Mouse (Mus musculus) kidney, postnatal 0 days (tissue): ENCODE data around the gene Rara. TPM values are rescaled to one million over a fixed set of nuclear protein-coding genes. Genes with fewer than 3 reads are reported as not detected.
A peak's percentile ranks its signal among the peaks of the same experiment; 100 is the strongest.
"Not testable (repeated sequence)": the region's sequence is repeated elsewhere in the genome, so short reads cannot be mapped to it uniquely, and the experiment has no call there.

ENCODE experiments used
- ATAC-seq: fragments of 200-750 bp; cut with Nextera tagmentation; replicated peaks from 2 replicates; pipeline ENCODE4 v1.8.0; 2017; ENCODE audit warnings: low read depth, moderate number of reproducible peaks, moderate TSS enrichment, moderate library complexity; ENCODE audit not compliant: low FRiP score
- DNase-seq: peaks from one replicate; pipeline ENCODE4 v3.0.0-alpha.2; 2016; ENCODE audit warnings: low spot score
- H3K27ac ChIP-seq: fragments of 300-500 bp; sonication (generic); 2 replicates; pipeline ENCODE4 v1.5.1; 2014; ENCODE audit warnings: mild to moderate bottlenecking
- H3K27me3 ChIP-seq: fragments of 300-500 bp; sonication (generic); 2 replicates; pipeline ENCODE4 v1.6.1; 2014; ENCODE audit warnings: low read length, mixed read lengths; ENCODE audit not compliant: insufficient read depth
- H3K36me3 ChIP-seq: fragments of 300-500 bp; sonication (generic); 2 replicates; pipeline ENCODE4 v1.6.1; 2014; ENCODE audit warnings: low read length, mixed read lengths; ENCODE audit not compliant: insufficient read depth
- H3K4me1 ChIP-seq: fragments of 300-500 bp; sonication (generic); replicated peaks from 2 replicates; pipeline ENCODE4 v1.6.1; 2014; ENCODE audit warnings: antibody characterized with exemption, low read length, mixed read lengths; ENCODE audit not compliant: insufficient read depth
- H3K4me2 ChIP-seq: fragments of 300-500 bp; sonication (generic); 2 replicates; pipeline ENCODE4 v1.6.1; 2014; ENCODE audit warnings: mild to moderate bottlenecking, low read length, moderate library complexity, mixed read lengths
- H3K4me3 ChIP-seq: fragments of 300-500 bp; sonication (generic); replicated peaks from 2 replicates; pipeline ENCODE4 v1.5.1; 2014; ENCODE audit warnings: low read depth, low read length
- H3K9ac ChIP-seq: fragments of 300-500 bp; sonication (generic); 2 replicates; pipeline ENCODE4 v1.6.1; 2014; ENCODE audit warnings: low read depth, low read length
- H3K9me3 ChIP-seq: fragments of 300-500 bp; sonication (generic); replicated peaks from 2 replicates; pipeline ENCODE4 v1.6.1; 2016; ENCODE audit warnings: low read length, inconsistent platforms, mixed read lengths
- CTCF ChIP-seq: IDR thresholded peaks from 2 replicates; pipeline ENCODE4 v1.5.1; 2016; ENCODE audit warnings: antibody characterized with exemption, low read depth, mild to moderate bottlenecking, moderate library complexity
- WGBS: fragments of 180-500 bp; shearing (Covaris S2); extraction: QIAGEN DNeasy Blood & Tissue Kit; methylation state at CpG from one replicate; pipeline ENCODE4 v1.1.7; 2014; 5-methylcytosine and 5-hydroxymethylcytosine counted together
- polyA plus RNA-seq: library from polyadenylated mRNA; unstranded; fragments of >200 nt; fragmentation: Nextera tagmentation; extraction: Ambion mirVana; gene quantifications from 2 replicates; pipeline ENCODE4 v1.2.1, GENCODE M21; 2015

Rara gene
- polyA plus RNA-seq, 1 experiment from 2014 or later: 25.7 TPM

DNA sequence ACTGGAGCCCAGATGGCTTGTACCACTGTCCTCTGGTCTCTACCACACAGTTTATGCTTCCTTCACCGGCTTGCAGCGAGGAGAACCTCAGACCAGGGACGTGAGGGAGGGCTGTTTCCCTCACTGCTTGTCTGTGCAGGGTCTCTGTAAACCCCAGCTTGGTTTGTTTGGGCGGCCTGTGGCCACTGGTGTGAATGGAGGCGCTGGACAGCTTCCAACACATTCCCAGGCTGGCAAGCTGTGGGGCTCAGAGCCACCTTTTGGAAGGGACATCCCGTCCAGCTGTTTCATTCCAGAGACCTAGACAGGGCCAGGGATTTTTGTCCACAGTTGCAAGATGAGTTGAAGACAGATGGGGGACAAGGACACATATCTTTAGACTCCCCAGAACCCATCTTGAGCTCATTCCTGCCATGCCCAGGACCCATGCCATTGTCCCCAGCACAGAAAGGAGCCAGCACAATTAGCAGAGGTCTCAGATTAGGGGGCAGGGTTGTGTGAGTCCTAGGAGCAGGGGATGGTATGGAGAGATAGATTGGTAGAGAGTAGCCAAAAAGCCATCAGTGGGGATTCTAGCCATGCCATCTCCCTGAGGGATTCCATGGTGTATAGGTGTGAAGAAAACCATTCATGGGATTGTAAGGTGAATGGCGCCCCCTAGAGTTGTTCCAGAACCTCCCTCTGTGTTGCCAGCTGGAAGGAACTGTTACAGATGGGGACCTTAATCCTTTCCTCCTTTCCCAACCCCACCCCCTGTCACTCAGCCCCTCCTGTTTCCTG, 4.1 kb downstream of the Rara start:
- H3K4me2 ChIP-seq: no peak overlapping the region
- 25% methylated on average over 7 of the region's 7 CpGs for WGBS

DNA sequence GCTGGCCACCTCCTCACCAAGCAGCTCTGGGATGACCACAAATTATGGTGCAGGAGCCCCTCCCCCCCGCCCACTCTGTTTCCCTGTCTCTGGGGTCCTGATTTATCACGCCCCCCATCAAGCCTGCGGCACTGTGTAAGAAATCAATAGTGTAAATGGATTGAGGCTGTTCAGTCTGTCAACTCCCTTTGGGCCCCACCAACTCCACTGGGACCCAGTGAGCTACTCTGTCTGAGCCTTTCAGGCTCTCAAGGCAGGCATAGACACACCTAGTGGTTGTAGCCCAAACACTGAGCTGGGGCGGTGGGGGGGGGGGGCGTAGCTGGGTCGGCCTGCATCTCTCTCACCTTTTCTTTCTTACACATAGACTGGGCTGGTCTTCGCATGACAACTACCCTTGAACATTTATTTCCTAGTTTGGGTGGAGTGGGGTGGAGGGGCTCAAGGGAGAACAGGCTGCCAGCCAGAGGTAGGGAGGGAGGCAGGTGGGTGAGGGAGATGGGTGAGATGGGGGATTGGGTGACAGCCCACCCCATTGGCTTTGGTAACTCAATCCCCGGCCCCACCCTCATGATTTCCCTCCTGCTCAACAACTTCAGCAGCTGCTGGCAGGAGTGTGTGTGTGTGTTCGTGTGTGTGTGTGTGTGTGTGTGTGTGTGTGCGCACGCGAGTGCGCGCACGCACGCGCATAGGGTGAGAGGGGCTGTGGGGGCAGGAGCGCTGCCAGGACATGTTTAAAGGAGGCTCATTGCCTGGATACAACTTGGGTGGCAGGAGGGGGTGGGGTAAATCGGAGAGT, 4.9 kb downstream of the Rara start:
- 8% methylated on average over 19 of the region's 19 CpGs for WGBS
- ATAC-seq: no peak
- Histone ChIP-seq H3K9me3 (no peaks in the 10 kb centered on the region), H3K27me3 (no peaks in the 10 kb centered on the region), H3K4me3 (no peak overlapping the region), H3K4me2 (peak overlapping the region; percentile 37), H3K4me1 (peaks cover 71% of the 10 kb centered on the region), H3K27ac (0 out of 2 replicates have a peak overlapping the region, but pooled peaks have one; percentile 36), H3K36me3 (no peaks in the 10 kb centered on the region), H3K9ac (peak overlapping the region; percentile 23; the same call in 1 of the 2 replicates)
- peak; percentile 70 for DNase-seq
- no peak for TF ChIP-seq CTCF

More for the DNA sequence above, 4.1 kb downstream of the Rara start:
- Histone ChIP-seq H3K27me3 (no peaks in the 10 kb centered on the region), H3K9me3 (no peaks in the 10 kb centered on the region), H3K9ac (no peak overlapping the region), H3K27ac (peak overlapping the region; percentile 71), H3K36me3 (no peaks in the 10 kb centered on the region), H3K4me3 (no peak overlapping the region), H3K4me1 (peaks cover 68% of the 10 kb centered on the region)
- DNase-seq (no peak), ATAC-seq (no peak)
- peak; percentile 44 for TF ChIP-seq CTCF

DNA sequence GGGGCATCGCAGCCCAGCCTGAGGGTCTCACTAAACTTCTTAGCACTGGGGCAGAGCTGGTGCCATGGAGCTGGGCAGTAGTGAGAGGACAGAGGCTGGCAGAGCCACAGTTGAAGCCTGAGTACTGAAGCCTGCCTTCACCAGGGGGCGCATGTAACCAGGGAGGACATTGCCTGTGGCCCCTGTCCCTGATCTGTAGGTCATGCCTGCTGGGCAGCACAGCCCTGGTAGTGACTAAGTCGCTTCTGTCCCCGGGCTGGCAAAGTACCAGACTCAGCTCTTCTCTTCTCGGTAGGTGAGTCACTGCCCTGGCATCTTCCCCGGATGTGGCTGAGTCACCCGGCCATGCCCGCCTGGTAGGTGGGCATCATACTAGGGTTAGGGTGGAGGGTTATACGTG, 5.5 kb downstream of the Rara start:
- Histone ChIP-seq H3K4me2 (peak overlapping the region; percentile 37), H3K27me3 (no peaks in the 10 kb centered on the region), H3K9ac (peak overlapping the region; percentile 23; the same call in 1 of the 2 replicates), H3K36me3 (no peaks in the 10 kb centered on the region), H3K4me3 (no peak overlapping the region), H3K27ac (0 out of 2 replicates have a peak overlapping the region, but pooled peaks have one; percentile 36), H3K4me1 (peaks cover 70% of the 10 kb centered on the region), H3K9me3 (no peaks in the 10 kb centered on the region)
- DNase-seq (peak; percentile 77), ATAC-seq (no peak)
- TF ChIP-seq CTCF: peak; percentile 71
- WGBS: 33% methylated on average over 9 of the region's 9 CpGs

DNA sequence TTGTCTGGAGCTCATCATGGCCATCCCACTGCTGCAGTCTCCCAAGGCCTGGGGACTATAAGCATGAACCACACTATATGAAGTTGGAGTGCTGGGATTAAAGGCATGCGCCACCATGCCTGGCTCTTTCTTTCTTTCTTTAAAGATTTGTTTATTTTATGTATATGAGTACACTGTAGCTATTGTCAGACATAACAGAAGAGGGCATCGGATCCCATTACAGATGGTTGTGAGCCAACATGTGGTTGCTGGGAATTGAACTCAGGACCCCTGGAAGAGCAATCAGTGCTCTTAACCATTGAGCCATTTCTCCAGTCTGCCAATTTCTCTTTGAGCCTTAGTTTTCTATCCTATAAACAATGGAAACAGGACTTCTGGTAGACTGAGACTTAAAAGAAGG, 6.2 kb downstream of the Rara start:
- H3K4me2 ChIP-seq, H3K9ac ChIP-seq, ATAC-seq, H3K27me3 ChIP-seq, H3K27ac ChIP-seq, H3K4me3 ChIP-seq, H3K36me3 ChIP-seq, DNase-seq, H3K9me3 ChIP-seq: not testable (repeated sequence)
- peaks cover 70% of the 10 kb centered on the region for H3K4me1 ChIP-seq
- WGBS: 93% methylated on average over 2 of the region's 2 CpGs

DNA sequence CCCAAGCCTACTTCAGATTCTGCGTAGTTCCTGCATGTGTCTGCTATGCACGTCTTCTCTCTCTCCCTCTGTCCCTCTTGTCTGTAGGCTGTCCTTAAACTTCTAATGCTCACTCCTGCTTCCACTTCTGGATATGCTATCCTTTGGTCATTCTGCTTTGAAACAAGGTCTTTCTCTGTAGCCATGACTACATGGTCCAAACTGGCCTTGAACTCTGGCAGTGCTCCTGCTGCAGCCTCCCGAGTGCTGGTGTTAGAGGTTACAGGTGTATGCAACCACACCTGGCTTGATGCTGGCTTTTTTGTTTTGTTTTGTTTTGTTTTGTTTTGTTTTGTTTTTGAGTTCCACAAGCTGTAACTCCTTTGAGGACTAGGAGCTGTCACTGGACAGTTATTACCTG, 6.7 kb downstream of the Rara start:
- peak overlapping the region; percentile 36; the same call in 1 of the 2 replicates for H3K27ac ChIP-seq
- no peaks in the 10 kb centered on the region for H3K9me3 ChIP-seq
- H3K4me2 ChIP-seq: no peak overlapping the region
- ATAC-seq (no peak), DNase-seq (no peak)
- TF ChIP-seq CTCF: no peak
- H3K27me3 ChIP-seq: no peaks in the 10 kb centered on the region
- H3K4me1 ChIP-seq: peaks cover 70% of the 10 kb centered on the region
- WGBS: 84% methylated on average over 3 of the region's 3 CpGs
- no peak overlapping the region for H3K9ac ChIP-seq
- H3K36me3 ChIP-seq: no peaks in the 10 kb centered on the region
- no peak overlapping the region for H3K4me3 ChIP-seq

DNA sequence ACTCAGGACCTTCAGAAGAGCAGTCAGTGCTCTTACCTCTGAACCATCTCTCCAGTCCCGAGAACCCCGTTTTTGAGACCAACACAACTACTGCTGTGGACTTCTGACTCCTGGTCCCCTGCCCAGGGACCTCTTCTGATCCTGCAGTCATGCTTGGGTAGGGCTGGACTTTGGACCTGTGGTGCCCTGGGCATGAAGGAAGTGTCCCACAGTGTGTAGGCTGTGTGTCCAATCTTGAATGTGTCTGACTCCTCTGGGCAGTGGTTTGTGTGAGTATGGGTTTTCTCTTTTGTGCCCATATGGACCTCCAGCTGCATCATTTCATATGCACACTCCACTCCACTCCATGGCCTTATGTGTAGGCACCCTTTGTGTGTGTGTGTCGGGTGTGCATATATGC, 7.5 kb downstream of the Rara start:
- no peaks in the 10 kb centered on the region for H3K9me3 ChIP-seq
- H3K36me3 ChIP-seq: no peaks in the 10 kb centered on the region
- ATAC-seq: no peak
- DNase-seq: no peak
- 79% methylated on average over 3 of the region's 3 CpGs for WGBS
- H3K4me1 ChIP-seq: peaks cover 71% of the 10 kb centered on the region
- no peak overlapping the region for H3K4me3 ChIP-seq
- no peak overlapping the region for H3K4me2 ChIP-seq
- no peak overlapping the region for H3K9ac ChIP-seq
- 0 out of 2 replicates have a peak overlapping the region, but pooled peaks have one; percentile 19 for H3K27ac ChIP-seq
- TF ChIP-seq CTCF: no peak
- no peaks in the 10 kb centered on the region for H3K27me3 ChIP-seq
